Comparison of ENCODE assay signal across 18 mouse cellular contexts in genomic region chr6:30072476-30072875, GRCm38 (mm10). TPM values are rescaled to one million over a fixed set of nuclear protein-coding genes. Genes with fewer than 3 reads are reported as not detected.
DNase-seq lines count a peak whose midpoint lies in the region; ATAC-seq and TF ChIP-seq lines count a peak whose summit lies in the region.
"Had no signal": no experiment of that assay in that cellular context is flagged by ENCODE, and none has a peak within 500 bp of the region (broad histone marks: within the 10 kb centered on the region; RNA-seq: fewer than 3 reads in every experiment).

No protein-coding gene starts in this region.

- no peak for DNase-seq in gastrocnemius, adult 2 months
- no peak for DNase-seq in gastrocnemius, adult 8-10 months (ENCODE audit: low spot score in 2 of 2)
- DNase-seq in lung, embryonic 14.5 days, result no peak
- DNase-seq in lung, adult 2 months, result no peak
- DNase-seq in R1 (ENCODE audit: low read depth, low spot score), result peak; percentile 67
- DNase-seq in thymus, postnatal 14 days, result peak; percentile 36
- DNase-seq in frontal cortex, adult 2 months (ENCODE audit: extremely low spot score in 1 of 2, low spot score in 1 of 2), result no peak
- no peak for DNase-seq in spleen, adult 12 weeks (ENCODE audit: low spot score)
- DNase-seq: cerebellum, adult 11-12 months; heart, adult 18-20 months; heart, postnatal 10 days; kidney, postnatal 25 days; midbrain, embryonic 14.5 days; spleen, adult 18-20 months had no signal

- H3K9me3 ChIP-seq in lung, embryonic 14.5 days (ENCODE audit: low read depth, low read length), result no peaks in the 10 kb centered on the region
- H3K9me3 ChIP-seq: embryonic facial prominence, embryonic 13.5 days; limb, embryonic 13.5 days; neural tube, embryonic 12.5 days had no signal

- WGBS in lung, embryonic 14.5 days, result 85% methylated on average over 3 of the region's 3 CpGs
- 85% methylated on average over 3 of the region's 3 CpGs for WGBS in lung, adult 2 months

- H3K4me3 ChIP-seq in gastrocnemius, adult 2 months, result no peak overlapping the region
- H3K4me3 ChIP-seq in lung, embryonic 14.5 days (ENCODE audit: low read depth, low read length), result no peak overlapping the region
- H3K4me3 ChIP-seq in lung, adult 2 months (replicated peaks; ENCODE audit: extremely low read depth, low read depth, low read length), result no peak overlapping the region
- H3K4me3 ChIP-seq: embryonic facial prominence, embryonic 13.5 days; limb, embryonic 13.5 days; neural tube, embryonic 12.5 days had no signal

- intact Hi-C loops in gastrocnemius, adult 2 months (cut with DNase I), result no loop called here

- no peak overlapping the region for H3K27ac ChIP-seq in gastrocnemius, adult 2 months
- no peak overlapping the region for H3K27ac ChIP-seq in lung, embryonic 14.5 days (ENCODE audit: low read depth)
- H3K27ac ChIP-seq: embryonic facial prominence, embryonic 13.5 days; limb, embryonic 13.5 days; neural tube, embryonic 12.5 days had no signal

- no peaks in the 10 kb centered on the region for H3K4me1 ChIP-seq in lung, embryonic 14.5 days (ENCODE audit: insufficient read depth)
- H3K4me1 ChIP-seq in lung, adult 2 months (ENCODE audit: control insufficient read depth, insufficient read depth, low read length), result no peaks in the 10 kb centered on the region; the same call in 1 of the 2 replicates
- H3K4me1 ChIP-seq: neural tube, embryonic 12.5 days had no signal

- H3K9ac ChIP-seq in lung, embryonic 14.5 days, result no peak overlapping the region
- H3K9ac ChIP-seq: embryonic facial prominence, embryonic 13.5 days; limb, embryonic 13.5 days; neural tube, embryonic 12.5 days had no signal

- no peak overlapping the region for H3K4me2 ChIP-seq in lung, embryonic 14.5 days
- H3K4me2 ChIP-seq: embryonic facial prominence, embryonic 13.5 days; limb, embryonic 13.5 days; neural tube, embryonic 12.5 days had no signal

- no peaks in the 10 kb centered on the region for H3K36me3 ChIP-seq in lung, embryonic 14.5 days (ENCODE audit: insufficient read depth)
- H3K36me3 ChIP-seq: embryonic facial prominence, embryonic 13.5 days; limb, embryonic 13.5 days; neural tube, embryonic 12.5 days had no signal

- peak; percentile 15; the same call in 1 of the 2 replicates for TF ChIP-seq CTCF in gastrocnemius, adult 2 months (IDR thresholded peaks at IDR 0.05)
- TF ChIP-seq CTCF in lung, embryonic 14.5 days (IDR thresholded peaks at IDR 0.05; ENCODE audit: low read depth), result peak; percentile 25; the same call in 1 of the 2 replicates
- no peak for TF ChIP-seq CTCF in lung, adult 2 months (IDR thresholded peaks at IDR 0.05; ENCODE audit: insufficient read depth, low read length)

- no peak for TF ChIP-seq POLR2A in lung, adult 2 months (IDR thresholded peaks at IDR 0.05; ENCODE audit: borderline replicate concordance, extremely low read depth, low read depth, low read length)

- no peak for ATAC-seq in lung, embryonic 14.5 days (ENCODE audit: insufficient read depth)
- ATAC-seq: inflammation-experienced regulatory T-cells, adult 6 months had no signal

- H3K27me3 ChIP-seq in lung, embryonic 14.5 days (ENCODE audit: insufficient read depth, low read length), result no peaks in the 10 kb centered on the region
- H3K27me3 ChIP-seq: embryonic facial prominence, embryonic 13.5 days; limb, embryonic 13.5 days; neural tube, embryonic 12.5 days had no signal

RNA-seq across cellular contexts. Expression of gene Nrf1, which starts 24.7 kb away (rescaled TPM):
- 10 to 100 TPM; 10.8 to 13.0 TPM for total RNA-seq in gastrocnemius, adult 2 months (2021)
- 10 to 100 TPM; 10.8 to 13.6 (median 11.7) TPM for total RNA-seq in gastrocnemius, adult 8-10 months (2022)
- polyA plus RNA-seq in lung, embryonic 14.5 days (2014; fragmentation: Nextera tagmentation; extraction: Ambion mirVana), result 68.8 and 78.0 TPM in 2 replicates
- polyA plus RNA-seq in lung, adult 2 months (2012; rRNA removed), result 27.3 and 31.9 TPM in 2 replicates
- 24.5 and 26.2 TPM in 2 replicates for polyA plus RNA-seq in frontal cortex, adult 2 months (2012; rRNA removed)

Comparison
In these comparisons a context has a peak if more than half of its experiments do, and no peak if none do; other contexts are left out.
1. DNase-seq: peak in R1 (single experiment) and thymus, postnatal 14 days (single experiment); none in gastrocnemius, adult 2 months (single experiment), gastrocnemius, adult 8-10 months (0 of 2), lung, embryonic 14.5 days (single experiment), lung, adult 2 months (single experiment), frontal cortex, adult 2 months (0 of 2) and spleen, adult 12 weeks (single experiment).